Mouse (Mus musculus) mature B cell (primary cell): ENCODE measurements around the gene Hoxa9.

Source experiments
- in situ Hi-C: fragments of 300-500 bp; cut with MboI; formaldehyde crosslinking; loops from 2 replicates; pipeline ENCODE4 v1.14.3; 2019

Gene Hoxa9

GRCm38 (mm10) chr6:52246403-52246803 is 15.5 kb upstream of the Hoxa9 start:
- in situ Hi-C loops, result loop anchor here (25.0 kb wide), 1 partner anchor 1434 kb away; no protein-coding TSS in a partner anchor

GRCm38 (mm10) chr6:52245757-52246142 is 14.9 kb upstream of the Hoxa9 start, which contains the start of gene Hoxa11:
Gene Hoxa11, minus strand, starts transcription at chr6:52245810.
- in situ Hi-C loops, result loop anchor here (25.0 kb wide), 1 partner anchor 1433 kb away; no protein-coding TSS in a partner anchor

GRCm38 (mm10) chr6:52245040-52245756 is 14.3 kb upstream of the Hoxa9 start:
- in situ Hi-C loops, result loop anchor here (25.0 kb wide), 1 partner anchor 1433 kb away; no protein-coding TSS in a partner anchor

GRCm38 (mm10) chr6:52244471-52245039 is 13.7 kb upstream of the Hoxa9 start:
- in situ Hi-C loops, result loop anchor here (25.0 kb wide), 1 partner anchor 1432 kb away; no protein-coding TSS in a partner anchor

- in situ Hi-C loops, result loop anchor here (25.0 kb wide), 1 partner anchor 1431 kb away; no protein-coding TSS in a partner anchor
Observed at GRCm38 (mm10) chr6:52243681-52244121, 12.8 kb upstream of the Hoxa9 start.

DNA sequence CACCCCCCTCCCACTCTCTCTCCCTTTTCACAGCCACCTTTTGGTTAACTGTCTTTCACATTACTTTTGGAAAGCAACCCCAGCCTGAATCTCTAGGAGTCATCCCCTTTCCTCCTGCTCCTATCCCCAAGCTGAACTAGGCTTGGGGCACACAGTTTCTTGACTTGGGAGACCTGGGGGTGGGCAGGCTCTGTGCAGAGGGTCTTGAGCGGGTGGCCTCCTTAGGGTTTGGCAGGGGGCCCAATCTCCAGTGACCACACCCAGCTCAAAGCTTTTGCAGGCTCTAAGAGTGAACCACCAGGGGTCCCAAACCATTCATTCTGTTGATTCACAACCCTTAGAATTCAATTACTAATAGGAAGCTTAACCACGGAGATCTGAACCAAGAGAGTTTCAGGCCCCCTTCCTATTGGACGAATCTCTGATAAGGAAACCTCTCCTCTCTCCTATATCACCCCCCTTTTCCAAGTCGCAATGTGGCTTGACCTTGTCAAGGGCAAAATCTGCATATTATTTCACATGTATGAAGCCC is 12.0 kb upstream of the Hoxa9 start:
- in situ Hi-C loops, result loop anchor here (25.0 kb wide), 1 partner anchor 1431 kb away; no protein-coding TSS in a partner anchor

DNA sequence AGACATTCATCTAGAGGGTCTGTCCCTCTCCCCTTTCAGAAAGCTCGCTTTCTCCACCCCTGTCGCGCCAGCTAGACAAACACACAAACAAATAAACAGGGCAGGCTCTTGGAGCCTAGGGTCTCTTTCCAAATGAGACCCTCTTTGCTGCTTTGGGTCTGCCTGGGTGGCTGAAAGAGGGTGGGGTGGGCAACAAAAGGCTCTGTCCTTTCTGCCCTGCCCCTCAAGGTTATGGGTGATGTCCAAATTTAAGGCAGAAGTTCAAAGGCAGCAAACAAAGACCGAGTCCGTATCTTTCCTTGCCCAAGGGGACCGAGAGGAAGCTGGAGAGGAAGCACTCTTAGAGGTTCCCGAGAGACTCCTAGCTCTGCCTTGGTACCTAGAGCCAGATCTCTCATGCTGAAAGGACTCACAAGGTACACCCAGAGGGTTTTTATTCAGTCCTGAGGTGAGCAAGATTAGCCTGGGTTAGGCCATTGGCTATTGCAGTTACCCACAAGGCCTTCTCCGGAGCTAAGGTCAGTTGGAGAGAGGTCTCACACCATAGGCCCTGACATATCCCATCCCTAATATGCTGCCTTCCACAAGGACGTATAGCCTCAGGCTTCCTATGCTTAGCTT is 10.2 kb upstream of the Hoxa9 start:
- in situ Hi-C loops, result loop anchor here (25.0 kb wide), 1 partner anchor 1429 kb away; no protein-coding TSS in a partner anchor

DNA sequence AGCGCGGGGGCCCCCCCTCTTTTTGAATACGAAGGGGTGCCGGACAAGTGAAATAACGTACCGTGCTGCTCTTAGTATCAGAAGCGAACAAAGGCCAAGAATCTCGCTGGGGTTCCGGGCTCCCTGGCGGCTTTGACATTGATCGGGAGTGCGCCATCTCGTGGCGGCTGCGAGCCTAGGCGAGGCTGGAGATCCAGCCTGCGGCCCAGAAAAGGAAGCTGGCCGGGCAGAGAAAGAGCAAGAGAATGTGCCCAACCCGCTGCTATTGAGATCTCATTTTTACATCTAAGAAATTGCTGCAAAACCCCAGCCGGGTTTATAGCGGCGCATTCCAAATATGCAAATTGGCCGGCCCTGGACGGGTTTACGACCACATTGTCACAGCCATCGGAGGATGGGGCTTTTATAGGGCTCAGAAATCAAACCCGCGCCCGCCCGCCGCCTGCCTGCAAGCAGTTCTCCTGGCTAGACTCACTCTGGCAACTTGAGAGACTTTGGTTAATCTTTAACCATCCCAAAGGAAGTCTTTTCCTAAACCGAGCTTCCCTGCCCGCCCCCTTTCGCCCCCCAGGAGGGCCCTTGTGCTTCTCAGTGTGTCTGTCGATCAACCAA is 9.6 kb upstream of the Hoxa9 start, which contains the start of gene Hoxa10:
Gene Hoxa10 (minus strand): TSS at position 466 of the 612 bp plus-strand sequence.
- in situ Hi-C loops, result loop anchor here (25.0 kb wide), 1 partner anchor 1428 kb away; no protein-coding TSS in a partner anchor

DNA sequence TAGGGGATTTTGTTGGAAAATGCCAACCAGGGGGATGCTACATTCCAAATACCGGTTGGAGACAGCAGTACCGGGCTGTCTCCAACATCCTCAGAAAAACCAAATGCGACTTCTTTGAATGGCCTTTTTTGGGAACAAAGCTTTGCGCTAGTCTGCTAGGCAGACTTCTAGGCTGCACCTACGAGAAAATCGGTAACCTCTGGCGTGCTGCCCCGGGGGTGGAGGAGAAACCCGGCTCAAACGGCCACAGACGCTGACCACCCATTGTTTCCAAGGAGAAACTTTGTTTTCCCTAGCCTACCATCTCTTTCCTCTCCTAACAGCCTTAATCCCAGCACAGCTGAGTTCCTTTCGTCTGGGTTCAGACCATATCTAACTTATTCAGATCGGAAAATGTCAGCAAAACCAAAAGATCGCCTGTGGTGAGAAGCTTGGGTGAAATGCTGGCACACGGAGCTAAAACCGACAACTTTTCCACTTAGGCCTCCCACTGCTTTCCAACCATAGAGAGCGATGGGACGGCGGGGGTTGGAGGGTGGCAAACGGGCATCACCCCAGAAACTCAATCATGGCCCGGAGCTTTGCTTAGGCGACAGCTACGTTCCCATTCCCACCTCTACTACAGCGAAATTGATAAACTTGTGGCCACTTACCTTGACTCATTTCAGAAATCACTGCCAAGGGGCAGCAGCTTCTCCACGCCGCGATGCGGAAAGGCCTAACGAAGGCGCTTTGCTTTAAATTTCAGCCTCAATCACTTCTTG is 8.9 kb upstream of the Hoxa9 start:
- in situ Hi-C loops, result loop anchor here (25.0 kb wide), 1 partner anchor 1428 kb away; no protein-coding TSS in a partner anchor

DNA sequence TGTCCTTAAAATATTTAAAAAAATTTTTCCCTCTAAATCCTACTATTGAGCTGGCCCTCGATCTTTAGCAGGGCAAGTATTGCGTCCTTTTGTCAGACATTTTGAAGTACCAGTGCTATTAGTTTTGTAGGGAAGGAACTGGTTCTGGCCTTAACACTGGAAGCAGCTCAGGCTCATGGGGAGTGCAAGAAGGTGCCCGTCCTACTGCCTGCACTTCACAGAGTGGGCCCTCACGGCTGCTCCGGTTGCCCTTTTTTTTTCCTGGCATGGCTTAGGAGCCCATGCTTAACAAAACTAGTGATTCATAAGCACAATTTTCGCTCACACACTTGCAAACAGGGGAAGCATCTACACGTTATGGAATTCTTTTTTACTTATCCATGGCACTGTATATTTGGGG is 8.1 kb upstream of the Hoxa9 start:
- in situ Hi-C loops, result loop anchor here (25.0 kb wide), 1 partner anchor 1427 kb away; no protein-coding TSS in a partner anchor

DNA sequence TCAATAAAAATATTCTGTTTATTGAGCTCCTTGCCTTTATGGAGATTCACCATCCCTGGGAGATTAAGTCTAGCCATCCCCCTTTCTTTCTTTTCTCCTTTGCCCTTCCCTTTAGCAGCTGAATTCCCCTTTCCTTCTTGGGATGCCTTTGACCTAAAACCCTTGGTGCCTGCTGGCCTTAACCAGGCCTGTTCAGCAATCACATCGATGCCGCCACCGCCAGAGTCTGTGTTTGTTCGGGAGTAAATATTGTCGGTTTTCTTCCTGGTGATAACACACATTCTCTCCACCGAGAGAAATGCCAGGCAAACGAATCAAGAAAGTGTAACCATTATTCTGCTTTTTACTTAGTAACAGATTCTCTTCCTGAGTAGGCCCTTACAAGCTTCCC is 7.3 kb upstream of the Hoxa9 start:
- in situ Hi-C loops, result loop anchor here (25.0 kb wide), 1 partner anchor 1426 kb away; no protein-coding TSS in a partner anchor

DNA sequence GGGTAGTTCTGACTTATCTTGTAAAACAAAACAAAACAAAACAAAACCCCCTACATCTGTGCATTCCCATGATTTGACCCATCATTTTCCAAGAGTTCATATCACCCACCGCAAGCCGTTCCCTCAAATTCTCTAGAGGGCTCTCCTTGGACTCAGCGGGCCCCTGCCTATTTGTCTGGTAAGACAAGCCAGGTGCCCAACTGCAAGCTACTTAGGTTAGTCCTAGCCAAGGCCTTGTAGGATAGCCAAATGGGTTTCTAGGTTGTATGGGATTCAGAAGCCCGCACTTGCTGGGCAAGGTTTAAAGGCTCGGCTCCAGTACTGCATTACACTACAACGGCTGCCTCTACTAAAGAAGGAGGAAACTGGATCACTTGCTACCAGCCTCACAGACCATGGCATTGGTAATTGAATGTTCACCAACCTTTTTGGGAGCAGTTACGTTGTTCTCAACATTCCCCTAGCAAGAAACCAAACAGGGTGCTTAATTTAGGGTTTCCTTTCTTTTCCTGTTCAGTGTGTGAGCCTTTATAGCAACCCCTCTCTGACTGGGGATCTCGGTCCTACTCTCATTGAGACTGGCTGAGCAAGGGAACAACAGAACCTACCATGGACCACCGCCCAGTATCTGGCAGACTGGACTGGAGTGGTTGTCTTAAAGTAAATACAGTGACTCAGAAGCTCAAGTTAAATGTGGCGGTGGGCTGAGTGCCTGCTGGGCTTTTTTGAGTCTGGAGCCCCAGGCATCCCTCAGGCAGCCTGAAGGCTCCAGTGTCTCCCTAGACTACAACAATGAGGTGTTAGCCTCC is 6.7 kb upstream of the Hoxa9 start:
- in situ Hi-C loops, result loop anchor here (25.0 kb wide), 1 partner anchor 1425 kb away; no protein-coding TSS in a partner anchor

GRCm38 (mm10) chr6:52236806-52237205 is 5.9 kb upstream of the Hoxa9 start:
- in situ Hi-C loops, result loop anchor here (25.0 kb wide), 1 partner anchor 1425 kb away; no protein-coding TSS in a partner anchor

GRCm38 (mm10) chr6:52235866-52236265 is 5.0 kb upstream of the Hoxa9 start:
- in situ Hi-C loops, result loop anchor here (25.0 kb wide), 1 partner anchor 1424 kb away; no protein-coding TSS in a partner anchor

GRCm38 (mm10) chr6:52235267-52235666 is 4.4 kb upstream of the Hoxa9 start:
- in situ Hi-C loops, result loop anchor here (25.0 kb wide), 1 partner anchor 1423 kb away; no protein-coding TSS in a partner anchor

- in situ Hi-C loops, result loop anchor here (25.0 kb wide), 1 partner anchor 1422 kb away; no protein-coding TSS in a partner anchor
Observed at GRCm38 (mm10) chr6:52234428-52235140, 3.7 kb upstream of the Hoxa9 start.

GRCm38 (mm10) chr6:52233546-52234427 is 2.9 kb upstream of the Hoxa9 start:
- in situ Hi-C loops, result loop anchor here (25.0 kb wide), 1 partner anchor 1421 kb away; no protein-coding TSS in a partner anchor
